Mouse (Mus musculus): ENCODE measurements around the gene Adk. TPM values are rescaled to one million over a fixed set of nuclear protein-coding genes. Genes with fewer than 3 reads are reported as not detected.

The Adk gene
- 2.2 and 2.7 TPM in 2 replicates for polyA plus RNA-seq (2012; ENCODE audit: low replicate concordance)

DNA sequence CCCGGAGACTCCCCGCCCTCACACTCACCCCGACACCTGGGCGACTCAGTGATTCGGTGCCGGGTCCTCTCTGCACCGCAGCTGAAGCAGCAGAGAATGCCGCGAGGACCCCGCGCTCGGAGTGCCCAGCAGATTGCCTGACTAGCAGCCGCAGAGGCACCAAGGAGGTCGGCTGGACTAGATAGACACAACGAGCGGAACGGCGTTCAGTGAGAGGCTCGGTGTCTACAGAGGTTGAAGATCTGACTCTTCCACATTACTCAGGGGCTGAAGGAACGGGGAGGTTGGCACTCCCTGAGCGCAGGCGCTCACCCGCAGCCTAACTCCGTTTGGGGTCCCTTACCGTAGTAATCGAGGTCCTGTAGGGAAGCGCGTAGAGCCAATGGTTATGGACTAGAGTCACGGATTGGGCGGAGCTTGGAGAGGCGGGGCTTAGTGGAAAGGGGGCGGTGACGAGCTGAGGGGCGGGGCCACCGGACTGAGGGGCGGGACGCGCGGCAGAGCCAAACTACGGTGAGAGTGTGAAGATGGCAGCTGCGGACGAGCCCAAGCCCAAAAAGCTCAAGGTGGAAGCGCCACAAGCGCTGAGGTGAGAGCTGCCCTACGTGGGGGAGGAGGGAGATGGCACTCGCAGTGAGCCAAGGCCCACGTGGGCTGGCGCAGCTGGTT, at the start of gene Adk, which contains the start of gene Ap3m1:
Adk (plus strand) TSS at position 463 of the 669 bp plus-strand sequence.
Ap3m1 (minus strand) TSS at position 397 of the 669 bp plus-strand sequence.

DNA sequence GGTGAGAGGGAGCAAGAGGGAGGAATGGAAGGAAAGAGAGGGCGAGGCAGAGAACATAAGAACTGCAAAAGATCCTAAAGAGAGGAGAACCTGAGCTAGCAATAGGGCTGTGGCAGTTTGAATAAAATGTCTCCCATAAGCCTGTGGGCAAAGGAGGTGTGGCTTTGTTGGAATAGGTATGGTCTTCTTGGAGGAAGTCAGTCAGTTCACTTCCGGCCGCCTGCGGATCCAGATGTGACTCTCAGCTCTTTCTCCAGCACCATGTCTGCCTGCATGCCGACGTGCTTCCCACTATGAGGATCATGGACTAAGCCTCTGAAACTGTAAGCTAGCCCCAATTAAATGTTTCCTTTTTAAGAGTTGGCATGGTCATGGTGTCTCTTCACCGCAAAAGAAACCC, 428.9 kb downstream of the Adk start, which contains the start of gene Kat6b:
Kat6b (plus strand) TSS at position 204 of the 400 bp plus-strand sequence.

Other genes with a start within 250 kb of the Adk start
- gene Plau, start 215.9 kb upstream of the Adk start, polyA plus RNA-seq (2012; ENCODE audit: low replicate concordance) = 0.57 TPM in 1 of 2 replicates, not detected in the other
- gene Vcl, start 123.2 kb upstream of the Adk start, polyA plus RNA-seq (2012; ENCODE audit: low replicate concordance) = 2.8 and 42.6 TPM in 2 replicates
- gene Ap3m1, start 66 bp upstream of the Adk start, polyA plus RNA-seq (2012; ENCODE audit: low replicate concordance) = 2.6 and 8.1 TPM in 2 replicates